Mouse (Mus musculus) bone marrow macrophage, adult 2 months (primary cell): ENCODE results near the gene Acap1.

ENCODE experiments used
- CTCF ChIP-seq: IDR thresholded peaks from 2 replicates; pipeline ENCODE4 v1.5.1; 2012; ENCODE audit warnings: low read depth, mild to moderate bottlenecking, low read length, moderate library complexity
- POLR2A ChIP-seq: IDR thresholded peaks from 2 replicates; pipeline ENCODE4 v1.6.1; 2012; ENCODE audit warnings: mild to moderate bottlenecking, low read depth, low read length, borderline replicate concordance

GRCm38 (mm10) chr11:69902972-69903371, 7.6 kb upstream of the Acap1 start:
- TF ChIP-seq CTCF: no peak
- no peak for TF ChIP-seq POLR2A
